Mouse (Mus musculus): ENCODE measurements around the gene E130114P18Rik.

The E130114P18Rik gene

GRCm38 (mm10) chr4:97596348-97596747, 181.5 kb downstream of the E130114P18Rik start:
- DNase-seq, result no peak

- DNase-seq, result no peak
Measured at GRCm38 (mm10) chr4:97593869-97594268, 184.0 kb downstream of the E130114P18Rik start.

DNA sequence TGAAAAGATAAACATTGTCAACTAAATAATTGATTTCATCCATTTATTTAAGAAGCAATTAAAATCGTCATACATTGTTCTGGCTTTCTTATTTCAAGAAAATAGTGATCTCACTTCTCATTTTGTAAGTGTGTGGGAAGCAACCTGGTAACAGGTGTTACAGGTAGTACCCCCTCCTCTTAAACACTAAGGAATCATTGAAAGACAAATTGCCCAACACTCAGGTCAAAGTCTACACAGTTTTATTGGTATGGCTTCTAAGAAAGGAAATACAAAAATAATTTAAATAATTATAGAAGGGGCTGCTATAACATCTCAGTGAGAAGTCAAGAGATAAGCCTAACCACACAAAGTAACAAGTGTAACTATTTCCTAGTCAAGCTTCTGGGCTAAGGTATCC, 188.1 kb downstream of the E130114P18Rik start:
- no peak for DNase-seq

- DNase-seq, result no peak
Measured at GRCm38 (mm10) chr4:97587412-97588010, 190.4 kb downstream of the E130114P18Rik start.

DNA sequence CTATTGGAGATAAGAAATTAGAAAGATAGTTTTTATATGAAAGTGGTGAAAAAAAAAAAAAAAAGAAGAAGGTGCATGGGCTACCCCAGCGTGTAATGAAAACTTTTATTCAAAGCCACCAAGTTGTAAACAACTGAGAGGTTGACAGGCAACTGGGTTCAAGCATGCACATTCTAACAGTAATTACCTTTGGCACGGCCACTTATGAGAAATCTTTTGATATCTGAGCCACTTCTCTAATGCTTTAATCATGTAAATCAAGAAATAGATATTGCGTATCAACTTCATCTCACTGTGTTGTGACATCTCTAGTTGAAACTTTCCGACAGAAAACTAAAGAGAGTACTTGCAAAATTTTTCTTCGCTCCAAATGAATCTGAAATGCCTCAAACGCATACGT, 192.7 kb downstream of the E130114P18Rik start:
- no peak for DNase-seq

DNA sequence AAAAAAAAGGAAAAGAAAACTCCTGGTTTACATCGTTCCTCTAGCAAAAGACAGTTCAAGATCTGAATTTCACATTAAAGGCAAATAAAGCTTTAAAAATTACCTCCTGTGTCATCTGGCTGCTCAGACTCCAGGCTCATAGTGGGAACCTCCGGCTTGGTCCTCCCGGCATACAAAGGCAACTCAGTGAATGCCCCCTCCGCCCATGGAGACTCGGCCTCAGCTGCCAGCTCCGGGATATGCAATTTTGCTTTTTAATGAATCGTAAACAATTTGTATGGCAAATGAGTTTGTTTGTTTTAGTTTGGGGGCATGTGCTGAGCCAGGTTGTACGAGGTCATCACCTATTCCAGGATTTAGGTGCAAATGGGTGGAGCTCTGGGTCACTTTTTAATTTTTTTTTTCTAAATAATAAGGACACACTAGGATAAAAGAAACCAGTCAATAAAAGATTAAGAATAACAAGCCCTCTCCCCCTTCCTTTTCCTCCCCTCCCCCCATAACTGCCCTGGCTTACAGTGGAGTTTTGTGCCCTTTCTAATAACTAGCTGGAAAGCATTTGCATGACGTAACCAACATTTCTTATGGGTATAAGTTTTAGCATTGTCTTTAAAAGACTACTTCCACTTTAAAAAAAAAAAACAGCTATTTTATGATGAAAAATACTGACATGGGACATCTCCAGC, 193.3 kb downstream of the E130114P18Rik start:
- no peak for DNase-seq

DNA sequence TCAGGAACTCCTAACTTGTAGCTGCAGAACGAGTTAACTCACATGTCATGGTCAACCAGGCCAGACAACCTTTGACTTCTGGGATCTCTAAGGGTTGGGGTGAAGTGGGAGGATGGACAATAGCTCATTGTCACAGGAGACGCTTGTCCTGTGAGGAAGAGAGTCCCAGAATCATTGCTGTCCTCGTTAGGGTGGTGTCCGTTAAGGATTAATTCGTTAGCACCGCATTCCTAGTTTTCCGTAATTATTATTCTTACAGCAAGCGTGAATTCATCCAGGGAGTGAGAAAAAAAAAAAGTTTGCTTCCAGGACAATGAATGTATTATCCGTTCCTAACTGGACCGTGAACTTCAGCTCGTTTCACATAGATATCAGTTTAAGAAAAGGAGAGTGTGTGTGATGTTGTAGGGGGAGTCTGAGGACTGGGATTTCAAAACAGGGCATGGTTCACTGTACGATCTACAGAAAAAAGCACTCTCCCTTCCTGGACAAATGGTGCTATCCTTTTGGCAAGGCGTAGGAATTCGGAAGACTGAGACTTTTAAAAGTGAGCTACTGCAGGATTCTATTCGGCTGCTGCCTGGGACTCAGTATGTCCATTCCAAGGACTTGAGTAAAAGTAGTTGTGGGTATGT, 195.0 kb downstream of the E130114P18Rik start:
- DNase-seq, result no peak

GRCm38 (mm10) chr4:97582064-97582415, 195.8 kb downstream of the E130114P18Rik start:
- no peak for DNase-seq

- no peak for DNase-seq
Measured at GRCm38 (mm10) chr4:97581314-97582063, 196.4 kb downstream of the E130114P18Rik start.

DNA sequence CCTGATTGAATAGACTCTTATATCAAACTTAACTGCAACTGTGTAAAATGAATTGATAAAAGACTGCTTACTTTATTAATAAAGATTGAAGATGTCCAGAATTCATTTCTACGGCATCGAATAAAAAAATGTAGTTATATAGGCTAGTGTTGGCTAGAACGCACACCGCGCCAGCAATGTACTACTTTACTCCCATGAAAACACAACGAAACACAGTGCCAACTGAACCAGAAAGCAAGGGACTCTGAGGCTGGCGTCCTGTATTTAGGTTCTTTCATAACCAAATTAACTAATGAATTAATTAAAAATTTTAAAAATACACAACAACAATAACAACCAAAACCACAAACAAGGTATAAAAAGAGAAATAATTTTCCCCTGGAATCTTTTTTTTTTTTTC, 197.0 kb downstream of the E130114P18Rik start:
- no peak for DNase-seq

DNA sequence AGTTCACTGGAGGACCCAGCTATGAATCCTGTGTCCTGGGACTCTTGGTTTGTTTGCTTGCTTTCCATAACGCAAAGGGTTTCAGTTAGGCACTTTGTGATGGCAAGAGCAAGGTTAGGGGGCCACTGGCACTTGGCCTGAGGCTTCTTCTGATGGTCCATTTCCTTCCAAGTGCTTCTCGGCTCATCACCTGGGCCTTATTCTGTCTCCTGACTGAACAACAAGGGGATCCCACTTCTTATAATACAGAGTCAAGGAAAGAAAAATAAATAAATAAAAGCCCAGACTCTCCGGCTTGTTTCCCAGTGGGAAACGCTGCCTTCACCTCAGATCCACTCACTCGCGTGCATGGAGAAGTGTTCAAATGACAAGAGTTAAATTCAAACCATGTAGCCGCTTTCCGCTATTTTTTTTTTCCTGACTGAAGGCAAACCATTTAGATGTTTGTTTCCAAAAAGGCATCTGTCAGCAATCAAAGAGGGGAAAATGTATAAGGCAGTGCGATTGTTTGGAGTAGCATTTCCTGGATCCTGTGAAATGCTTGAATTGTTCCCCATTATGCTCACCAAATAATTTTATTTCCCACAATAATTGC, 199.2 kb downstream of the E130114P18Rik start:
- DNase-seq, result no peak

DNA sequence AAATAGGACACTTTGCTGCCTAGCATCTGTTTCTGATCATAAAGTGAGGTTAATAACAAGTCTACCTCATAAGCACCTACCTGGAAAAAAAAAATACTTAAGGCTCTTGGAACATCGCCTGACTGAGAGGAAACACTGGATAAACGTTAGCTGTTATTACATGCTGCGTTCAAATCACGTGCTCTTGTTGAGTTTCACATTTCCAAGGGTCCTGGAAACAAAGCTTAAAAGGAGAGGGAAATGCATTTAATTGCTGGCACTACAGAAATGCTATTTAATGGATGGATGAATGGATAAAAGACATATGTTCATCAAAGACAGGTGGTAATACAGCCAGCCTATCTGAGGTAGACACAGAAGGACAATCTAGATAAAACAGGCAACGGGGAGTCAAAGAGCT, 200.4 kb downstream of the E130114P18Rik start:
- no peak for DNase-seq

DNA sequence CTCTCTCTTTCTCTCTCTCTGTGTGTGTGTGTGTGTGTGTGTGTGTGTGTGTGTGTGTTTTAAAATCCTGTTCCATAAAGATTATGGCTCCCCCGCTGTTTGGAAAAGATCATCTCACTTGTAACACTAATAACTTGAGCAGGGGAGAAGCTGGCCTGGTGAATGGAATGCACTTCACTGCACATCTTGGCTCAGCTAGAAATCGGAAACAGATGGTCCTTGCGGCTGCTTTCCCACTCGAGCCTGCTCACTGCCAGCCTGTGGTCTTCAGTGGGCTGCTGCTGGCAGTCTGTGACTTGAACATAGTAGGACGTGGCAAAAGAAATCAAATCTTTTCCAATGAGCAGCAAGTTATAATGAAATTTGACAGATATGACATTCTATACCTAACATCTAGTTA, 202.4 kb downstream of the E130114P18Rik start:
- no peak for DNase-seq

DNA sequence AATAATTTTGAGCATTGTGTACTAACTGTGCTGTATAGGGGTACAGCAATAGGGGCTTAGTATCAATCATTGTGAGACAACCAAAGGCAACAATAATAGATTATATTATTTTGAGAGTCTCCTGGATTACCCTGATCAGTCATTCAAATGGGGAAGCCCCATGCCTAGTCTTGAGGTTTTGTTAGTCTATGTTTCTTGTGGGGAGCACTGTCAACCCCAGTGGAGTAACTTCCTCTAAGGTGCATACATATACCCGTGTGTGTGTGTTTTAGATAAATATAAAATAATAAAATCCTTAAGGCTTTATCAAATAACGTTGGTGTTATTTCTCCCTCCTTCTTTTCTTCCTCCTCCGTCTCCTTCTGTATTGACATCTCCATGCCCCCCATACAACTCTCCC, 208.6 kb downstream of the E130114P18Rik start:
- no peak for DNase-seq

DNA sequence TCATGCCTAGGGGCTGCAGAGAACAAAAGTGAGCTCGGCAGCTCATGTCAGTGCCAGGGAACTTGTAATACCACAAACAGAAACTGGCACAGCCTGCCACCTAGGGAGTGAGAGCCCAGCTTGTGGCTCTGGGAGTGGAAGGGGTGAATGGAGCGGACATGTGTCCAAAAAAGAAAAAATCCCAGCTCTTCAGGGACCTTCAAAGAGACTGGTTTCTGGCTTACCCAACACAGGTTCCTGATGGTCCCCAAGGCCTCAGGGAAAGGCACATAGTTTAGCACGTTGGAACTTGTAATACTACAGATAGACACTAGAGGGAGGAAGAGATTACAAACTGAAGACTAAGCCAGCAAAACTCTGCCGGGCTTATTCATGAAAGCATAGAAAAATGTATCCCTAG, 213.2 kb downstream of the E130114P18Rik start:
- DNase-seq, result no peak

DNA sequence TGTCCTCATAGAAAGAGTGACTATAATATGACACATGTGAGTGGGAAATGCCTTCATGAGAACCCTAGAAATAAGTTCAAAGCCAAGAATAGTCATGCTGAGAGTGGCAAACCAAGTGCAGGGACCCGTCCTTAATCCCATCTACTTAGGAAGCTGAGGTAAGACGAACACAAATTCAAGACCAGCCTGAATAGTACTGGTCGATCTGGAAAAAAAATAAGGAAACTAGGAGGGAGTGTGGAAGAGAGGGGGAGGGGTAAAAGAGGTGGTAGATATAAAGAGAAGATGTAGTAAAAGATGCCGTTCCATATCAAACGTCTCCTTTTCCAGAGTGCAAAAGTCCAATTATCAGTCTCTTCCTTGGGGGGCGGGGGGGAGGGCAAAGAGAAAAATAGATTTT, 213.7 kb downstream of the E130114P18Rik start:
- DNase-seq, result no peak

- DNase-seq, result no peak
Measured at GRCm38 (mm10) chr4:97557585-97557984, 220.3 kb downstream of the E130114P18Rik start.

DNA sequence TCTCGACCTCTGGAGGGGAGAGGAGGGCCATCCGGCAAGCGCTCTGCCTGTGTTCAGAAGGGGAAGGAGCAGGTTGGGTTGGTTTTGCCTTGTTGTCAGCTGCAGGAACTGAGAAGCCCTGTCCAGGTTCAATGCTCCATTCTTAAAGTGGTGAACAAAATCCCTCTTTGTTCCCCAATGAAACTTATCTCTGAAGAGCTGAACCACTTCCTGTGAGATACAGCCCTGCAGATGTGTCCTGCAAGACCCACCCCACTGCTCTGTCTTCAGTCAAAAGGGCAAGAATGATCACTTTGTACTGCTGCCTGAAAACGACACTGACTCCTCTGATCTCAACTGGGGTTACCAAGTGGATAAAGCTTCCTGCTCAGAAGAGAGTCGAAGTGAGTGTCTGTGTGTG, 233.9 kb downstream of the E130114P18Rik start:
- no peak for DNase-seq

DNA sequence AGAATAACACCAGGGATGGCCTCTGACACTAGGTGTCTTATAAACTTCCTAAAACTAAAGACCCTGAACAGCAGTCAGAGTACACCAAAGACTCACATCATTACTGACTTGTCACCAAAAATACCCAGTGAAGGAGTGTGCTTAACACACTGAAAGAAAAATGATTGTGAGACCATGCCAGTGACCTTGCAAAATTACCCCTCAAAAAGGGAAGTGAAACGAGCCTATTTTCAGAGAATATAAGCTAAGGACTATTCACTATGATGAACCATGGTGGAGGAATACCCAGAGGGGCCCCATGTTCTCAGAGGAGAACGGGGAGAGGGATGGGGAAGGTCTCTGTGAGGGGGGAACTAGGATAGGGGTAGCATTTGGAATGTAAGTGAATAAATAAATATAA, 245.8 kb downstream of the E130114P18Rik start:
- DNase-seq, result no peak

DNA sequence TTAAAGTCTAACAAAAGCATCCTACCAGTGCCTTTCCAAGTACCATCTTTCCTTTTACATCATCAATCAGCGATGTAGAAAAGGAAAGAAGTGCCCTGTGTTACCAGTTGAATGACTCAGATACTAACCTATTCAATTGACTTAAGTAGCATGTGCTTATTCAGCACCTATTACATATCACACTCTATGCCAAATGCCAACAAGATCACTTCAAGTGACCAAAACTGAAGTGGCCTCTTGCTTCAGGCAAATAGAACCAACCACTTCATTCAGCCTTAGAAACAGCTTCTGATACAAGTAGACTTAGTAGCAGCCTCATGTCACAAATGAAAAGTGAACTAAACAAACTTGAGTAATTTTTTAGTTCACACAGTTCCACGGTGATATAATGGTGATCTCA, 249.4 kb downstream of the E130114P18Rik start:
- no peak for DNase-seq
